Mouse (Mus musculus): ENCODE measurements at regions not wholly inside any gene's neighbourhood (a gene's known extent, or its start where the extent isn't known, plus 50 kb on each side); places are given as distances from the start of the nearest gene placed in this dataset.
"Not testable (repeated sequence)": the region's sequence is repeated elsewhere in the genome, so short reads cannot be mapped to it uniquely, and the experiment has no call there.

DNA sequence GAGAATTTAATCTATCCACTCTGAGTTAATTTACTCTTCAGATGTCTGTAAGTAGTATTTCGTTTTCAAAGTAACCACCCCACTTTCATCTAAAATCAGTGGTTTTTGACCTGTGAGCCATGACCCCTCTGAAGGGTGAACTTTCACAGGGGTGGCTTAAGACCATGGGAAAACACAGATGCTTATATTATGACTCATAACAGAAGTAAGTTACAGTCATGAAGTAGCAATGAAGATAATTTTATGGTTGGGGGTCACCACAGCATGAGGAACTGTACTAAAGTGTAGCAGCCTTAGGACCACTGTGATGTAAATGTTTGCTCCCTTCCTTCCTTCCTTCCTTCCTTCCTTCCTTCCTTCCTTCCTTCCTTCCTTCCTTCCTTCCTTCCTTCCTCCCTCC is 215.2 kb downstream of the Zfp619 start:
- WGBS, result 74% methylated on average over 1 of the region's 1 CpGs
- Histone ChIP-seq H3K9me3 (no peaks in the 10 kb centered on the region), H3K27ac (no peak overlapping the region), H3K9ac (replicated peaks) (no peak overlapping the region), H3K4me3 (replicated peaks) (no peak overlapping the region), H3K4me2 (replicated peaks) (no peak overlapping the region), H3K36me3 (no peaks in the 10 kb centered on the region), H3K27me3 (peaks cover 3% of the 10 kb centered on the region; the same call in 1 of the 2 replicates), H3K4me1 (replicated peaks) (peaks cover 6% of the 10 kb centered on the region)
- ATAC-seq, result no peak

DNA sequence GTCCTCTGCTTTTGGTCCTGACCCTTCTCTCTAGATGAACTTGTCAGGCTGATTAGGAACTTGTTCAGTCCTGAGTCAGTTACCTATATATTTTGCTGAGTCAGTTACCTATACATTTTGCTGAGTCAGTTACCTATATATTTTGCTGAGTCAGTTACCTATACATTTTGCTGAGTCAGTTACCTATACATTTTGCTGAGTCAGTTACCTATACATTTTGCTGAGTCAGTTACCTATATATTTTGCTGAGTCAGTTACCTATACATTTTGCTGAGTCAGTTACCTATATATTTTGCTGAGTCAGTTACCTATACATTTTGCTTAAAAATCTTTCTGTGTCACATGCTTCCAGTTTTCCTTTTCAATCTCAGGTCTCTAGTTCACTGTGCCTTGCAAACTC is 230.8 kb downstream of the Zfp619 start:
- not testable (repeated sequence) for H3K36me3 ChIP-seq; H3K4me2 ChIP-seq (replicated peaks)

DNA sequence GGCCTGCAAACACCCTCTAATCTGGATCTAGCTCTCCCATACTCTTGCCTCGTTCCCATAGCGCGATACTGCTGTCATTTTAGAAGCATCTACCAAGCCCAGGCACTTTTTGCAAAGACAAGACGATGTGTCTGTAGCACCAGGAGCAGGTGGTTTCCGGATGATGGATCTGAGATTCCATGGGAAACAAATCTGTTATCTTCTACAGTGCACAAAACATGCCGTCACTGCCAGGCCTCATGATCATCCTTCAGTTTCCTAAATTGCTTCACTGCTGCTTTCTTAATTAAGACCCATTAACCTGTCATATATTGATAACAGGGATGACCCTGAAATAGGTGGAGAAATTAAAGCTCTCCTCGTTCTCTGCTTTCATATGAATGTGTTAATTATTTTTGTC is 232.9 kb downstream of the Zfp619 start:
- WGBS, result 89% methylated on average over 7 of the region's 7 CpGs
- H3K27ac ChIP-seq, result no peak overlapping the region
- no peak overlapping the region for H3K4me2 ChIP-seq (replicated peaks)
- no peaks in the 10 kb centered on the region for H3K27me3 ChIP-seq
- H3K9ac ChIP-seq (replicated peaks), result no peak overlapping the region
- ATAC-seq, result no peak
- no peaks in the 10 kb centered on the region for H3K4me1 ChIP-seq (replicated peaks)
- H3K36me3 ChIP-seq, result no peaks in the 10 kb centered on the region
- no peak overlapping the region for H3K4me3 ChIP-seq (replicated peaks)
- no peaks in the 10 kb centered on the region for H3K9me3 ChIP-seq

More for the DNA sequence above, 230.8 kb downstream of the Zfp619 start:
- not testable (repeated sequence) for H3K4me1 ChIP-seq (replicated peaks); H3K27me3 ChIP-seq; H3K9ac ChIP-seq (replicated peaks); H3K27ac ChIP-seq; H3K9me3 ChIP-seq; ATAC-seq; H3K4me3 ChIP-seq (replicated peaks)

DNA sequence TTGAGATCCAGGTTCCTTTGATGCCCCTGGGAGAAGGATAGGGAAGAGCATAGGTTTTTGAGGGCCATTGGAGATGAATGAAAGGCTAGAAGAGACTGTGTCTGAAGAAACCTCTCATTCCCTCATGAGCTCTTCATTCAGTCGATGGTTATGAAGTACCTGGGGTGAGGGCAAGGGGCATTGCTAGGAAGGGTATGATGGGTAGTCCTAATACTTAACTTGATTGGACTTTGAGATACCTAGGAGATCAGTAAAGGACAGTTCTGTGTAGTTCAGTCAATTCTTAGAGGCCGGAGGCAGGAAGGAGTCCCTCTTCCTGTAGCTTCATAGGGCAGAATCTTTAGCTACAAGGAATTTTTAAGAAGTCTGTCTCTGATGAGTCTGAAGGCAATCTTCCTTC is 246.8 kb downstream of the Zfp619 start:
- Histone ChIP-seq H3K36me3 (no peaks in the 10 kb centered on the region), H3K27ac (no peak overlapping the region), H3K9me3 (no peaks in the 10 kb centered on the region), H3K4me2 (replicated peaks) (no peak overlapping the region), H3K27me3 (no peaks in the 10 kb centered on the region), H3K9ac (replicated peaks) (no peak overlapping the region), H3K4me1 (replicated peaks) (no peaks in the 10 kb centered on the region), H3K4me3 (replicated peaks) (no peak overlapping the region)
- ATAC-seq, result no peak
- WGBS, result 92% methylated on average over 2 of the region's 2 CpGs

DNA sequence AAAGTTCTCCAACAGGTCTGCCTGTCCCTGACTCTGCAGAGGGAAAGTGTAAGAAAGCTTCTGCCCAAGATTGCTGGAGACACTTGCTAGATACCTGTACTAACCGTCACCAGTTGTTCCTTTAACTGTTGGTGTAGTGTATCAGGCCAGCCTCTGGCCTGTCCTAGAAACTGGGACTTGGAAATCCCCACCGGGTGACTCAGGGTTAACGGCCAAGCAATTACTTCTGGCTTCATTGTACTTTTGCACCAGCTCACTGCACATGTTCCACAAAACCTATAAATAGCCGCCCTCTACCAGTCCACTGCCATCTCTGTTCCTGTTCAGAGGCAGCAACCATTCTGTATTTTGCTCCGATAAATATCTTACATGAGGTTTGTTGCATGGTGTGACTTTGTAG is 247.5 kb downstream of the Zfp619 start:
- Histone ChIP-seq H3K27ac (no peak overlapping the region), H3K9me3 (no peaks in the 10 kb centered on the region), H3K9ac (replicated peaks) (no peak overlapping the region), H3K36me3 (no peaks in the 10 kb centered on the region), H3K4me1 (replicated peaks) (no peaks in the 10 kb centered on the region), H3K27me3 (no peaks in the 10 kb centered on the region), H3K4me2 (replicated peaks) (no peak overlapping the region), H3K4me3 (replicated peaks) (no peak overlapping the region)
- WGBS, result 91% methylated on average over 5 of the region's 5 CpGs
- ATAC-seq, result no peak

DNA sequence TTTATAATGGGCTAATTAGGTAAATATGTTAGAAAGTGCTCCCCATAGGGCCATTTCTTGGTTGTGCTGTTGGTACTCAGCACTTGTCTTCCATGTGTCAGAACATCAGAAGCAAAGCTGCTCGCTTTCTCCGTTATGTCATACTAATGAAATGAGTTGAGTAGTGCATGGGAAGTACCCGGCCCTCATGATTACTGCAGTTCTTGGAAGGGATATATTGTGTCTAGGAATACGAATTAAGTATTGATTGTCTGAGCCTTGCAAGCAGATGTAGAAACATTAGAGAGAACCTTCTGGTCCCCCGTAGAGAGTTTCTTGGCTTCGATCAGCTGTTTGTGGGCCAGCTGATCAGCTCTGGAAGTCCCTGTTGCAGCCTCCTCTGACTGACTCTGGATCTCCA is 255.7 kb downstream of the Zfp619 start:
- H3K27ac ChIP-seq, result no peak overlapping the region
- no peaks in the 10 kb centered on the region for H3K27me3 ChIP-seq
- H3K9me3 ChIP-seq, result no peaks in the 10 kb centered on the region
- H3K9ac ChIP-seq (replicated peaks), result no peak overlapping the region
- no peak overlapping the region for H3K4me3 ChIP-seq (replicated peaks)
- WGBS, result 93% methylated on average over 6 of the region's 6 CpGs
- H3K4me1 ChIP-seq (replicated peaks), result no peaks in the 10 kb centered on the region
- ATAC-seq, result no peak
- no peaks in the 10 kb centered on the region for H3K36me3 ChIP-seq
- H3K4me2 ChIP-seq (replicated peaks), result no peak overlapping the region

DNA sequence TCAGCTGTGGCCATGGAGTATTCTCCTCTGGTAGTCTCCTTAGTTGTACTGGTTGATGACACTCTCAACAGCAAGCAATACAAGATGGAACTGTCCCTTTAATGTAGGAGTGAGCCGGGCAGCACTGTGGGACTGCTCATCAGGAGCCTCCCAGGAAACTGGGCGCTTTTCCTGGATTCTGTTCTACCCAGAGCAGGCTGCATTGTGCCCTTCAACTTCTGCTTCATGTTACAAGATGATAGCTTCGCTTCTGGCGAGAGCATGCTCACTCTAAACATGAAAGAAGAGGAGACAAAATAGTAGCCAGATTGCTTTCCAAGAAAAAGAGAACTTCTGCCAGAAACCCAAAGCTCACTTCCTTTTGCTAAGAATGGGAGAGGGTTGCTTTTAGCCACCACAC is 271.8 kb downstream of the Zfp619 start:
- no peaks in the 10 kb centered on the region for H3K9me3 ChIP-seq
- no peaks in the 10 kb centered on the region for H3K27me3 ChIP-seq
- no peak overlapping the region for H3K4me3 ChIP-seq (replicated peaks)
- no peaks in the 10 kb centered on the region for H3K4me1 ChIP-seq (replicated peaks)
- no peak overlapping the region for H3K27ac ChIP-seq
- H3K4me2 ChIP-seq (replicated peaks), result no peak overlapping the region
- WGBS, result 89% methylated on average over 4 of the region's 4 CpGs
- H3K9ac ChIP-seq (replicated peaks), result no peak overlapping the region
- H3K36me3 ChIP-seq, result no peaks in the 10 kb centered on the region
- ATAC-seq, result no peak

DNA sequence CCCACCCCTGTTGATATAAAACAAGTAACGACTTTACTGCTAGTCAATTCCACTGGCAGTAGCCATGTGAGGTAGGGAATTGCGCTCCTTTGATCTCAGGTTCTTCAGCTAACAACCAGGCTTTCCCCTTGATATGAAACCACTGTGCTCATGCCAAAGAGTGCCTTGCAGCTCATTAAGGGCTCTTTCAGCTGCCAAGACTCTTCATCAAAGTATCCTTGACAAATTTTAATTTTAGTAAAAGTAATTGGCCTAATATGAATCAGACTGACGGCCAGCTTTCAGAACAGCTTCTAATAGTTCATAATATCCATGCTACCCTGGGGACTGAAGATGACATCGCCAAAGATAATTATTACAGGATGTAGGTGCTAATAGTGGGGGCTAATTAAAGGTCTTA is 272.3 kb downstream of the Zfp619 start:
- Histone ChIP-seq H3K9me3 (no peaks in the 10 kb centered on the region), H3K4me1 (replicated peaks) (no peaks in the 10 kb centered on the region), H3K27ac (no peak overlapping the region), H3K9ac (replicated peaks) (no peak overlapping the region), H3K4me2 (replicated peaks) (no peak overlapping the region), H3K27me3 (no peaks in the 10 kb centered on the region), H3K4me3 (replicated peaks) (no peak overlapping the region), H3K36me3 (no peaks in the 10 kb centered on the region)
- no peak for ATAC-seq
- WGBS, result 86% methylated on average over 4 of the region's 4 CpGs

DNA sequence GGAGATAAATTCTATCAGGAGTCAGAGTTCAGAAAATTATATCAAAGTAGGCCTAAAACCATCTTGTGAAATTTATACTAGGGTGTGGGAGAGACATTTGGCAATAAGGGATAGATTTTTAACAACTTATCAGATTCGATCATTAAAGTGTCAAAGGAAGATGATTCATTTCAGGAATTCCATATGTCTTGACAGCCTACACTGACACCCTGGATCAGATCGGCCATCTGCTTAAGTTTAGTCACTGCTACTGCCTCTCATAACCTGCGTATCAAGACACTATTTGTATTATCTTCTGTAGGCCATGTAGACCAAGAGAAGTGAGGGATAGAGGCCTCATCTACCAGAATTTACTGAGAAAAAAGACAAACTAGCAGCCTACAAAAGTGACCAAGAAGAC is 277.2 kb downstream of the Zfp619 start:
- Histone ChIP-seq H3K27ac (no peak overlapping the region), H3K27me3 (no peaks in the 10 kb centered on the region), H3K4me3 (replicated peaks) (no peak overlapping the region), H3K4me1 (replicated peaks) (no peaks in the 10 kb centered on the region), H3K4me2 (replicated peaks) (no peak overlapping the region), H3K36me3 (no peaks in the 10 kb centered on the region), H3K9me3 (no peaks in the 10 kb centered on the region), H3K9ac (replicated peaks) (no peak overlapping the region)
- 93% methylated on average over 3 of the region's 3 CpGs for WGBS
- no peak for ATAC-seq

DNA sequence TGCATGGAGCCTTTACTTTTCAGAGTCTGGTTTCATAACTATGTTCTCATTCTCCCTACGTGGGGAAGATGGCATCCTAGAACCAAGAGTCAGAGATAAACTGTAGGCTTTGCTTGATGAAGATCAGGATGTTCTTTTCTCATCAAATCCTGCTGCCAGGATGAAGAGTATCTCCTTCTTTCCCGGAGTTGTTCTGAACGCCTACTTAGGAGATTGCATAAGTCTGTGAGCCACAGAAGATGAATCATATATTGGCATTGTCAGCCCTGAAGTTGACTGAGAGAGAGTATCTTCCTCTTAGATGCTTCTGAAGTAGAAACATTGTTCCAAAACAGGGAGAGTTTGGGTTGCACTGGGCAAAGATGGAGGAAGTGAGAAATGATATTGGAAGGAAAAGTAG is 286.7 kb downstream of the Zfp619 start:
- Histone ChIP-seq H3K4me2 (replicated peaks) (no peak overlapping the region), H3K36me3 (no peaks in the 10 kb centered on the region), H3K4me3 (replicated peaks) (no peak overlapping the region), H3K27ac (no peak overlapping the region), H3K4me1 (replicated peaks) (no peaks in the 10 kb centered on the region), H3K27me3 (no peaks in the 10 kb centered on the region), H3K9ac (replicated peaks) (no peak overlapping the region), H3K9me3 (no peaks in the 10 kb centered on the region)
- 86% methylated on average over 3 of the region's 3 CpGs for WGBS
- ATAC-seq, result no peak

DNA sequence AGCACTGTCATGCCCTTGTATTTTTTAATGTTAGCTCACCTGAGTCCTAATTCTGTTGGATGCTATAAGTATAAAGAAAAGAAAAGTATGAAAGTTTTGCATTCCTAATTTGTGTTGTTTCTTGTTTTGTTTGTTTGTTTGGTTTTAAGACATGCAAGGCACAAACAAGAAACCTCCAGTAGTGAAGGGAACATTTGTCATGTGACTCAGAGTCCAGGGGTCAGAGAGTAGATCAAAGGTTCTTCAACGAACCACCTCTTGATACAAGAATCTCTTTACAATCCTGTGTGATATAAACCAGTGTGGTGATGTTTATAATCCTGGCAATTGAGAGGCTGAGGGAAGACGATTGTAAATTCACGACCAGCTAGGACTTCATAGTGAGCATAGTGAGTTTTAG is 300.5 kb downstream of the Zfp619 start:
- Histone ChIP-seq H3K9me3 (no peaks in the 10 kb centered on the region), H3K9ac (replicated peaks) (no peak overlapping the region), H3K4me3 (replicated peaks) (no peak overlapping the region), H3K27ac (no peak overlapping the region), H3K36me3 (no peaks in the 10 kb centered on the region), H3K4me1 (replicated peaks) (no peaks in the 10 kb centered on the region), H3K4me2 (replicated peaks) (no peak overlapping the region), H3K27me3 (peaks cover 22% of the 10 kb centered on the region)
- WGBS, result 83% methylated on average over 3 of the region's 3 CpGs
- ATAC-seq, result no peak

DNA sequence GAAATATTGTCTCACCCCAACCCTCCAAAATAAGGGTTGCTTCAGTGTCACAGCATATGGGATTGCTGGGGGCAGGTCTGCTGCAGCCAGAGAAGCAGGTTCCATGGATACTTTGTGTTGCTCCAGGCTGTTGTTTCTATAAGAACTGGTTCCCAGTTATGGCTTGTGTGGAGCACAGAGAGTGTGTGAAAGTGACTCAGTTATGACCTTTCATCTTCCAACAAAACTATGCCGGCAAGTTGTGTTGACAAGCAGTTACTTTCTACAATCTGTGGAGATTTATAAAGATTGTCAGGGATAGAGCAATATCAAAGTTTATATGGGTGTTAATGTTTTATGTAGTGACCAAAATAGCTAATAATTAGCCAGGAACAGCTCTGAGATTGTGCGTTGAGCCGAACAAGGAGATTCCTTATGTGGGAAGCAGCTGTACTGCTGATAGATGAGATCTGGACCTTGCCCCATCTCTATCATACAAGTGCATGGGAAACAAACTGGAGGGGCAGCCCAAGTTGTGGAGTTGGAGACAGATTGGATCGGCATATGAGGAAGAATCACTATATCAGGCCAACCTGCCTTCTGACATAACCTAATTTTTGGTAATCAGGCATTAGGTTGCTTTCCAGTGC is 305.1 kb downstream of the Zfp619 start:
- WGBS, result 94% methylated on average over 4 of the region's 4 CpGs
- Histone ChIP-seq H3K9me3 (no peaks in the 10 kb centered on the region), H3K9ac (replicated peaks) (no peak overlapping the region), H3K4me1 (replicated peaks) (no peaks in the 10 kb centered on the region), H3K4me2 (replicated peaks) (no peak overlapping the region), H3K4me3 (replicated peaks) (no peak overlapping the region), H3K27ac (no peak overlapping the region), H3K27me3 (peaks cover 40% of the 10 kb centered on the region), H3K36me3 (no peaks in the 10 kb centered on the region)
- ATAC-seq, result no peak

DNA sequence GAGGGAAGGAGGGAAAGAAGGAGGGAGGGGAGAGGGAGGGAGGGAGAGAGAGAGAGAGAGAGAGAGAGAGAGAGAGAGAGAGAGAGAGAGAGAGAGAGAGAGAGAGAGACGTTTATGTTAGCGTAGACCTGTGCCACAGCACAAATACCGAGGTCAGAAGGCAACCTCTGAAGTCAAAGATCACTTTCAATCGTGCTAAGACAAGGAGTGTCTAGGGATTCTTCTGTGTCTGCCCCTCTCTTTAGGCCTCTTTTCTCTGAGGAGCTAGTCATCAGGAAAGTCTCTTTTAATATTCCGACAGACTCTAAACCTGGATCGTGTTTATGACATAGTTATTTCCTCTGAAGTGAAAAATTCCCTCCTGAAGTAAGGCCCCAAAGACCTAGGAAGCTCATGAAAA is 310.8 kb downstream of the Zfp619 start:
- no peaks in the 10 kb centered on the region for H3K4me1 ChIP-seq (replicated peaks)
- peaks cover 14% of the 10 kb centered on the region for H3K27me3 ChIP-seq
- 68% methylated on average over 6 of the region's 6 CpGs for WGBS
- H3K27ac ChIP-seq, result no peak overlapping the region
- no peak overlapping the region for H3K4me2 ChIP-seq (replicated peaks)
- no peaks in the 10 kb centered on the region for H3K9me3 ChIP-seq
- no peak overlapping the region for H3K9ac ChIP-seq (replicated peaks)
- no peak overlapping the region for H3K4me3 ChIP-seq (replicated peaks)
- H3K36me3 ChIP-seq, result no peaks in the 10 kb centered on the region
- no peak for ATAC-seq
